Mouse (Mus musculus) forebrain, postnatal 0 days (tissue): ENCODE results near the gene Olfr1360. TPM values are rescaled to one million over a fixed set of nuclear protein-coding genes. Genes with fewer than 3 reads are reported as not detected.
A peak's percentile ranks its signal among the peaks of the same experiment; 100 is the strongest.
"Not testable (repeated sequence)": the region's sequence is repeated elsewhere in the genome, so short reads cannot be mapped to it uniquely, and the experiment has no call there.

Experiments
- ATAC-seq: fragments of 200-750 bp; cut with Nextera tagmentation; 2 replicates; pipeline ENCODE4 v1.8.0; 2017; ENCODE audit warnings: mild to moderate bottlenecking, moderate library complexity
- DNase-seq: peaks from one replicate; pipeline ENCODE4 v3.0.0-alpha.2; 2015
- H3K27ac ChIP-seq: fragments of 300-500 bp; sonication (generic); 2 replicates; pipeline ENCODE4 v1.5.1; 2014; ENCODE audit warnings: low read depth, mild to moderate bottlenecking, antibody characterized with exemption, low read length, moderate library complexity, mixed read lengths
- H3K27me3 ChIP-seq: fragments of 300-500 bp; sonication (generic); 2 replicates; pipeline ENCODE4 v1.6.1; 2014; ENCODE audit warnings: mild to moderate bottlenecking, low read length, mixed read lengths; ENCODE audit not compliant: insufficient read depth
- H3K36me3 ChIP-seq: fragments of 300-500 bp; sonication (generic); 2 replicates; pipeline ENCODE4 v1.6.1; 2014; ENCODE audit warnings: mild to moderate bottlenecking, moderate library complexity; ENCODE audit not compliant: insufficient read depth
- H3K4me1 ChIP-seq: fragments of 300-500 bp; sonication (generic); 2 replicates; pipeline ENCODE4 v1.6.1; 2014; ENCODE audit warnings: antibody characterized with exemption; ENCODE audit not compliant: insufficient read depth
- H3K4me2 ChIP-seq: fragments of 300-500 bp; sonication (generic); 2 replicates; pipeline ENCODE4 v1.6.1; 2014; ENCODE audit warnings: low read depth, mild to moderate bottlenecking, moderate library complexity
- H3K4me3 ChIP-seq: fragments of 300-500 bp; sonication (generic); 2 replicates; pipeline ENCODE4 v1.5.1; 2014; ENCODE audit warnings: low read depth, low read length, mixed read lengths
- H3K9ac ChIP-seq: fragments of 300-500 bp; sonication (generic); 2 replicates; pipeline ENCODE4 v1.6.1; 2014; ENCODE audit warnings: mild to moderate bottlenecking
- H3K9me3 ChIP-seq: fragments of 300-500 bp; sonication (generic); 2 replicates; pipeline ENCODE4 v1.6.1; 2016; ENCODE audit warnings: low read length
- CTCF ChIP-seq: sonication (generic); IDR thresholded peaks from 2 replicates; pipeline ENCODE4 v1.5.1; 2016; ENCODE audit warnings: antibody characterized with exemption, control low read depth, low read depth
- WGBS: fragments of 180-500 bp; shearing (Covaris S2); extraction: QIAGEN DNeasy Blood & Tissue Kit; methylation state at CpG from one replicate; pipeline ENCODE4 v1.1.7; 2014; 5-methylcytosine and 5-hydroxymethylcytosine counted together
- polyA plus RNA-seq: library from polyadenylated mRNA; unstranded; fragments of >200 nt; fragmentation: Nextera tagmentation; extraction: Ambion mirVana; gene quantifications from 2 replicates; pipeline ENCODE4 v1.2.1, GENCODE M21; 2015
- total RNA-seq: library from RNA; depleted of rRNA; stranded (reverse); fragments of >200 nt; gene quantifications from 2 replicates; pipeline ENCODE4 v1.2.3, GENCODE M21; 2014

Gene Olfr1360
- total and polyA plus RNA-seq, 2 experiments from 2014 or later, result not detected

GRCm38 (mm10) chr13:21716540-21717391 is 39.6 kb upstream of the Olfr1360 start:
- Histone ChIP-seq H3K4me2 (peak overlapping the region; percentile 77), H3K4me1 (peaks cover 21% of the 10 kb centered on the region), H3K4me3 (peak overlapping the region; percentile 47), H3K9ac (peak overlapping the region; percentile 69), H3K27ac (peak overlapping the region; percentile 88)
- not testable (repeated sequence) for H3K36me3 ChIP-seq, H3K9me3 ChIP-seq, H3K27me3 ChIP-seq
- ATAC-seq (peak; percentile 30), DNase-seq (peak; percentile 61)
- 0 out of 2 replicates have a peak, but pooled peaks have one; percentile 2 for TF ChIP-seq CTCF
- WGBS, result 2% methylated on average over 8 of the region's 38 CpGs

DNA sequence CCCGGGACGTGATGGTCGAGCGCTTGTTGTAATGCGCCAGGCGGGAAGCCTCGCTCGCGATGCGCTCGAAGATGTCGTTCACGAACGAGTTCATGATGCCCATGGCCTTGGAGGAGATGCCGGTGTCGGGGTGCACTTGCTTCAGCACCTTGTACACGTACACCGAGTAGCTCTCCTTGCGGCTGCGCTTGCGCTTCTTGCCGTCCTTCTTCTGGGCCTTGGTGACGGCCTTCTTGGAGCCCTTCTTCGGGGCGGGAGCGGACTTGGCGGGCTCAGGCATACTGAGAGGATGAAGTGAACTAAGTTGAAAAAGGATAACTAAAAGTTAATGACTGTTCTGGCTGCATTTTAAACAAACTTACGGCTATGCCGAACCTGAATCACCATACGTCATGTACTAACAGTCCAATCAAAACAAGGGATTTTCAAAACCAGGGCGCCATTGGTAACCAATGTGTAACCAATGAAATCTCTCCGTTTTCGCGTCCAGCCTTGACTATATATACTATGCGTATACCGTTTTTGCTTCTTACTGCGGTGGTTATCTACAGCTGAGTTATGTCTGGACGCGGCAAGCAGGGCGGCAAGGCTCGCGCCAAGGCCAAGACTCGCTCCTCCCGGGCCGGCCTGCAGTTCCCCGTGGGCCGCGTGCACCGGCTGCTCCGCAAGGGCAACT is 38.8 kb upstream of the Olfr1360 start, which contains the start of the genes Hist1h2bl and Hist1h2ai:
Gene Hist1h2bl (minus strand): TSS at position 280 of the 676 bp plus-strand sequence.
Gene Hist1h2ai (plus strand): TSS at position 559 of the 676 bp plus-strand sequence.
- peak; percentile 97 for DNase-seq
- ATAC-seq, result peak; percentile 95

DNA sequence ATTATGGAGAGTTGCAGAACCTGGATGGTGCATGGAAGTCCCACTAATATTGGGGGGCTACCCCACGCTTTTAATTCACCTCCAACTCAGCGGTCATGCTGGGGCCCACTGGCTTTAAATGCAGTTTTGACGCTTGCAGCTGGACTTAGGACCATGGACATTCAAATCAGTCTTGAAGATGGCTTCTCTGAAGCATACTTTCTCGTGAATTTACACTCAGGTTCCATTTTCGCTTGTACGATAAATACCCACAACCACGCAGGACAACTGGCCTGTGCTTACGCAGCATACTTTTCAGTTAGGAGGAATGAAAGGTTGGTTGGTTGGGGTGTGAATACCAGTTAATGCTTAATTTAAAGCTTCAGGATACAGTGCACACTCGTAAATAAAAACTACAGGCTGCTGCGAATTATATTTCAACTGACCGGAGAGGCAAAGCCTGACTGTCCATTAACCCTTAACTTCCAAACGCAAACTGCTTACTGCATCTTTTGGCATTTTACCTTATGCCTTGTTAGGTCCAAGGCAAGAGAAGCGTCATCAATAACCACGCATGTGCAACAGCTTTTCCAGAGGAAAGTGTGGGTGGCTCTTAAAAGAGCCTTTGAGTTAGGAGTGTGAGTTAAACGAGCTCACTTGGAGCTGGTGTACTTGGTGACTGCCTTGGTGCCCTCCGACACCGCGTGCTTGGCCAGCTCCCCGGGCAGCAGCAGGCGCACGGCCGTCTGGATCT is 38.1 kb upstream of the Olfr1360 start:
- no peaks in the 10 kb centered on the region for H3K36me3 ChIP-seq
- H3K9ac ChIP-seq, result 0 out of 2 replicates have a peak overlapping the region, but pooled peaks have one; percentile 31
- peak overlapping the region; percentile 77 for H3K4me2 ChIP-seq
- WGBS, result under 1% methylated on average over 21 of the region's 22 CpGs
- no peaks in the 10 kb centered on the region for H3K27me3 ChIP-seq
- no peaks in the 10 kb centered on the region for H3K9me3 ChIP-seq
- TF ChIP-seq CTCF, result no peak
- H3K4me3 ChIP-seq, result peak overlapping the region; percentile 47
- ATAC-seq (no peak), DNase-seq (peak; percentile 22)
- H3K27ac ChIP-seq, result peak overlapping the region; percentile 29; the same call in 1 of the 2 replicates
- H3K4me1 ChIP-seq, result peaks cover 17% of the 10 kb centered on the region

More for the DNA sequence above, 38.8 kb upstream of the Olfr1360 start, which contains the start of the genes Hist1h2bl and Hist1h2ai:
- WGBS, result under 1% methylated on average over 28 of the region's 50 CpGs
- Histone ChIP-seq H3K4me3 (peak within 1 kb of the TSS; percentile 47), H3K4me2 (peak within 1 kb of the TSS; percentile 77), H3K4me1 (peaks cover 19% of the 10 kb centered on the region), H3K9ac (peak within 1 kb of the TSS; percentile 69), H3K27ac (peak within 1 kb of the TSS; percentile 88)
- H3K36me3 ChIP-seq, H3K9me3 ChIP-seq, H3K27me3 ChIP-seq: not testable (repeated sequence)

DNA sequence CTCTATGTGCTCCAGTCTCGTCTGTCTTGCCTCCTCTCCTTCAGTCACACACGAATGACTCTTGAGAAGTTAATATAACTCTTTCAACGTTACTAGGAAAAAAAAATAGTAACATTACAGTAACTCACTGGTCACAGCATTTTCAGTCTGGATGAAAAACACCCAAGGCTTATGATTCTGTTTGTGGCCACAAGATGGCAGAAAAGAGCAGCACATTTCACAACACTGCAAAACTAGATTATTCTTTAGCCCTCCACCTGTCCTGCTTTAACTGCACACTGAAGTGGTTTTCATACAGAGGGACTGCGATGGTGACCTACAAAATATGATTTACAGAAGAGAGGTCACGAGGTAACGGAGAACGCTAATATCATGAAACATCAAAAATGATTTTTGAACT is 37.5 kb upstream of the Olfr1360 start:
- Histone ChIP-seq H3K36me3 (no peaks in the 10 kb centered on the region), H3K9me3 (no peaks in the 10 kb centered on the region), H3K4me1 (peaks cover 17% of the 10 kb centered on the region), H3K9ac (no peak overlapping the region), H3K27me3 (no peaks in the 10 kb centered on the region), H3K27ac (no peak overlapping the region), H3K4me3 (peak overlapping the region; percentile 47), H3K4me2 (peak overlapping the region; percentile 77)
- DNase-seq (peak; percentile 82), ATAC-seq (no peak)
- WGBS, result 1% methylated on average over 7 of the region's 7 CpGs
- TF ChIP-seq CTCF, result peak; percentile 87

DNA sequence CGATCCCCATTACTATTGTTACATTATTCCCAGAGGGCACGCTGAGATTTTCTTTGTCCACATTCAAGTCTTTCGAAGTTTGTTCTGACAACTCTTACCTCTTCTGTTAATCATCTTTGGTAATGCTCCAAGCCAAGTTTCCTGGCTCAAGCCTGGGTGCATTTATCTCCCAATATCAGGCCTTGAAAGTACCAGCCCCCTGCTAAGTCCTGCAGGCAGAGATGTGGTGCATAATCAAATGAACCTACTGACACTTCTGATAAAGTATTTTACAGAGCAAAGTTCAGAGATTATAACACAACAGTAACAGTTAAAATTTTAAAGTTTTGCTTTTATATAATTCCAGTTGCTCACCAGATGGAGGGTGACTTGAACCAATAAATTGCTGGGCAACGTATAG is 34.5 kb upstream of the Olfr1360 start:
- no peaks in the 10 kb centered on the region for H3K9me3 ChIP-seq
- DNase-seq (no peak), ATAC-seq (no peak)
- peak overlapping the region; percentile 64 for H3K4me3 ChIP-seq
- no peak for TF ChIP-seq CTCF
- H3K4me2 ChIP-seq, result peak overlapping the region; percentile 65
- H3K36me3 ChIP-seq, result no peaks in the 10 kb centered on the region
- peak overlapping the region; percentile 47; the same call in 1 of the 2 replicates for H3K9ac ChIP-seq
- H3K27ac ChIP-seq, result no peak overlapping the region
- WGBS, result 18% methylated on average over 4 of the region's 4 CpGs
- H3K4me1 ChIP-seq, result peaks cover 6% of the 10 kb centered on the region; the same call in 1 of the 2 replicates
- no peaks in the 10 kb centered on the region for H3K27me3 ChIP-seq

DNA sequence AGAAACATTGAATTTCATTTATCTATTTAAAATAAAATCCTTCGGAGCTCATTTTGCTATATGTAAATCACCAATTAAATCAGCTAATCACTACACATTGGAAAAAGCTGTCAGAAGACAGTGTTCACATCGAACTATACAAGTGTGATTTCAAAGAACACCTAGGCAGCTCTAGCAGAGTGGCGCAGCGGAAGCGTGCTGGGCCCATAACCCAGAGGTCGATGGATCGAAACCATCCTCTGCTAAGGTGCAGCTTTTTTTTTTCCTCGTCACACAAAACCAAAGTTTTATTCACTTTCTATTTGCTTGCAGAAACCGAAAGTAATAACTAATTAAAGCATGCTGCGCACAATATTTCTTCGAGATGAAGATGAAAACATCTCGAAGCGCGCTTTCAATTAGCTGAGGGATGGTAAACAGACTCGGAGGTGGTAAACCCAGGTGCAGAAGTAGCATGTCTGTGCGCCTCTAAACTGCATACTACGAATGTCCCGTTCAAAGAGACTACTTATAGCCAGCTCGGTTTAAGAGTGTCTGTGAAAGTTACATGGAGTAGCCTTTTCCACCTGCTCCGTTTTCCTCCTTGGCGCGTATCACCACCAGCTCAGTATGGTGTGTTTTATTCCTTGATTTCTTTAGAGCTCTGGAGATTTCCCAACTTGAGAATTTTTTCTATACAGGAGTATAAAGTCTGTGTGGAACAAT is 33.8 kb upstream of the Olfr1360 start:
- DNase-seq (peak; percentile 91), ATAC-seq (peak; percentile 87)
- no peaks in the 10 kb centered on the region for H3K27me3 ChIP-seq
- peak overlapping the region; percentile 64 for H3K4me3 ChIP-seq
- H3K27ac ChIP-seq, result no peak overlapping the region
- H3K9me3 ChIP-seq, result no peaks in the 10 kb centered on the region
- H3K36me3 ChIP-seq, result no peaks in the 10 kb centered on the region
- no peak for TF ChIP-seq CTCF
- 2% methylated on average over 22 of the region's 22 CpGs for WGBS
- peak overlapping the region; percentile 55 for H3K9ac ChIP-seq
- H3K4me1 ChIP-seq, result peaks cover 6% of the 10 kb centered on the region; the same call in 1 of the 2 replicates
- peak overlapping the region; percentile 65 for H3K4me2 ChIP-seq
